Mouse (Mus musculus) kidney, adult 2 months (tissue): ENCODE data around the gene App.

Experiments
- CTCF ChIP-seq: fragments of 200-500 bp; conservative IDR thresholded peaks from 2 replicates; pipeline ENCODE4 v1.5.1; 2011; ENCODE audit warnings: low read depth, mild to moderate bottlenecking, control low read depth, low read length, moderate library complexity, mixed read lengths; ENCODE audit not compliant: insufficient read depth, insufficient read length
- POLR2A ChIP-seq: fragments of 200-500 bp; IDR thresholded peaks from one replicate; pipeline ENCODE4 v1.6.1; 2011; ENCODE audit warnings: low read depth, low read length, control low read depth

DNA sequence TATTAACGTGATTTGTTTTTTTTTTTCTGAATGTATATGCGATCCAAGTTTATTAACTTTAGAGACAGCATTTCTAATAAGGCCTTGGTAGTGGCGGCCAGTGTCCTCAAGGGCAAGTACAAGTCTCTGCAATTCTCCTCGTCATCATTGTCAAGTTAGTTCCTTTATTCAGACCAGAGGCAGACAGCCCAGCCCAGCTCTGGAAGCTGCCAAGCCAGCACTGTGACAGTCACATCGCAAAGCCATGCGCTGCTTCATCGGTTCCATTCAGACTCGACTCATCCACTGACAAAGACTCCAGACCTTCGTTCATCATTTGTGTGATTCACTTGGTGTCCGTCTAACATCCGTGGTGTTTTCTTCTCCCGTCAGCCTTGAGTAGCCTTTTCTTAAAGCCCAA is 100.9 kb downstream of the App start:
- TF ChIP-seq CTCF (no peak), POLR2A (no peak)
